Mouse (Mus musculus) right cerebral cortex, postnatal 14 days (tissue): ENCODE measurements around the gene Kank1.

Experiments
- DNase-seq: peaks from one replicate; pipeline ENCODE4 v3.0.0; 2022

Kank1 gene

GRCm38 (mm10) chr19:25315458-25315889 is 78.7 kb downstream of the Kank1 start:
- peak; percentile 21 for DNase-seq

GRCm38 (mm10) chr19:25315993-25316392 is 79.2 kb downstream of the Kank1 start:
- no peak for DNase-seq

- DNase-seq = peak; percentile 14
These were observed 87.5 kb downstream of the Kank1 start for GRCm38 (mm10) chr19:25324265-25324664.

- DNase-seq = no peak
These were observed 88.6 kb downstream of the Kank1 start for GRCm38 (mm10) chr19:25325113-25326001.

GRCm38 (mm10) chr19:25326002-25326300 is 89.2 kb downstream of the Kank1 start:
- no peak for DNase-seq

- no peak for DNase-seq
These were observed 90.9 kb downstream of the Kank1 start for GRCm38 (mm10) chr19:25327633-25328032.

- peak; percentile 74 for DNase-seq
These were observed 97.6 kb downstream of the Kank1 start for GRCm38 (mm10) chr19:25334360-25334759.

GRCm38 (mm10) chr19:25336731-25337130 is 100.0 kb downstream of the Kank1 start:
- no peak for DNase-seq

- DNase-seq = no peak
These were observed 104.2 kb downstream of the Kank1 start for GRCm38 (mm10) chr19:25340630-25341620.

- DNase-seq = no peak
These were observed 105.3 kb downstream of the Kank1 start for GRCm38 (mm10) chr19:25342026-25342425.

- DNase-seq = peak; percentile 31
These were observed 107.0 kb downstream of the Kank1 start for GRCm38 (mm10) chr19:25343657-25344322.

GRCm38 (mm10) chr19:25344371-25344770 is 107.6 kb downstream of the Kank1 start:
- DNase-seq = no peak

GRCm38 (mm10) chr19:25345972-25346371 is 109.2 kb downstream of the Kank1 start:
- no peak for DNase-seq

GRCm38 (mm10) chr19:25347515-25347914 is 110.7 kb downstream of the Kank1 start:
- no peak for DNase-seq

GRCm38 (mm10) chr19:25351257-25351955 is 114.6 kb downstream of the Kank1 start:
- DNase-seq = peak; percentile 16

- no peak for DNase-seq
These were observed 120.3 kb downstream of the Kank1 start for GRCm38 (mm10) chr19:25357094-25357493.

- DNase-seq = no peak
These were observed 121.8 kb downstream of the Kank1 start for GRCm38 (mm10) chr19:25358486-25359120.

- DNase-seq = no peak
These were observed 123.8 kb downstream of the Kank1 start for GRCm38 (mm10) chr19:25360571-25361029.

GRCm38 (mm10) chr19:25361956-25362355 is 125.2 kb downstream of the Kank1 start:
- no peak for DNase-seq

- DNase-seq = no peak
These were observed 128.9 kb downstream of the Kank1 start for GRCm38 (mm10) chr19:25365698-25366097.

- DNase-seq = no peak
These were observed 129.8 kb downstream of the Kank1 start for GRCm38 (mm10) chr19:25366620-25367019.

- no peak for DNase-seq
These were observed 133.7 kb downstream of the Kank1 start for GRCm38 (mm10) chr19:25370428-25370827.
